Mouse (Mus musculus): ENCODE results near the gene Tet3.

The Tet3 gene

DNA sequence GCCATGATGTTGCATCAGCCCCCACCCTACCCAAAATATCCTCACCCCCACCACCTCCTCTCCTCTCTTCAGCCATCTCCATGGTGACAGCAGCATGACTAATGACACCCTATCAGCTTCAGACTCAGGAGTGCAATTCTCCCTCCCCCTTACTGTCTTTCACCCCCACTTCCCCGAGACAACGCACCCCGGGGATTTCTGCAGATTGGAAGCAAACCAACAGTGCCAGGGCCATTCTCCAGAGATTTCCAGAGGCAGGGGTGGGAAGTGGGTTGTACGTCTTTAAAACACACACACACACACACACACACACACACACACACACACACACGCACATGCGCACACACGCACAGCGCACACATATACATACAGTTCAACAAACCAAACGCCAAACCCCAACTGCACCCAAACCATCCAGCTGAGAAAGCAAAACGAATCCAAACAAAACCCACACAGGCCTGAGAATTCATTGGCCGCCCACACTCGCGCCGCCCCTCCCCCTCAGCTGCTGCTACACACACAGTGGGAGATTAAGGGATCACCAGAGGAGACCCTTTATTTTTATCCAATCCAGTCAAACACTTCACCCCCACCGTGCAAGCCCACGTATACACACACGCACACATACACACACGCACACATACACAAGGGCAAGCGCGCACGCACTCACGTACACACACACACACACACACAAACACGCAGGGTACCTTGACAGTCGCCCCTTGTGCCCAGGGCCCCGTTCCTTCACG, 18.2 kb downstream of the Tet3 start:
- DNase-seq (ENCODE audit: low read depth in 1 of 2, low spot score in 2 of 2) = no peak

DNA sequence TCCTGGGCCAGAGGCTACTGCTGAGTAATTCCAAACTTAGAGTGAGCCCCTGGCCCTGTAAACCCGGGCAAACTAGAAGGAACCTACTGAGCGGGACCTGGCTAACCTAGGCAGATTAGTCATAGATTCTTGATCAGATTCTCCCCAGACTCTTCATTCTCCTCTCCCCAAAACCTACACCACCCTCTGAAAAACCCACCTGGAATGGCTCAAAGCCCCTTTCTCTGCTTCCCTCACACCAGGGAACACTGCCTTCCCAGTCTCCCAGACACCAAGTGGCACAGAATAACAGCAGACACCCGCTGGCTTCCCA, 18.7 kb downstream of the Tet3 start:
- DNase-seq (ENCODE audit: low read depth in 1 of 2, low spot score in 2 of 2) = no peak

DNA sequence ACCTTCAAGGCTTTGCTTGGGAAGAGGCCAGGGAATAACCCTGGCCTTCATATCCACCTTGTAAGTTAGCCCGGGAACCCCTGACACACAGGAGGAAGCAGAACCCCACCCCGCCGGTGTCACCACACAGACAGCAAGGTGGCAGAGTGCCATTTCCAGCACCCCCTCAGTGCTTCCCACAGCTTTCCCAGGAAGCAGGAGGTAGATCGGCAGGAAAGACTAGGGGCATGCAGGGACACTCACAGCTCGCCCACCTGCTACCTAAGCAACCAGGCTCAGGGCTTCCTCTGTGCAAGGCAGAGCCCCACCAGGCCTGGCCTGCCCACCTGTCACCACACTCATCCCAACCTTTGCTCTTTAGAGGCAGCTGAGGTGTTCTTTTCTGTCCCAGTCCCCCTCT, 19.1 kb downstream of the Tet3 start:
- no peak for DNase-seq (ENCODE audit: low read depth in 1 of 2, low spot score in 2 of 2)

DNA sequence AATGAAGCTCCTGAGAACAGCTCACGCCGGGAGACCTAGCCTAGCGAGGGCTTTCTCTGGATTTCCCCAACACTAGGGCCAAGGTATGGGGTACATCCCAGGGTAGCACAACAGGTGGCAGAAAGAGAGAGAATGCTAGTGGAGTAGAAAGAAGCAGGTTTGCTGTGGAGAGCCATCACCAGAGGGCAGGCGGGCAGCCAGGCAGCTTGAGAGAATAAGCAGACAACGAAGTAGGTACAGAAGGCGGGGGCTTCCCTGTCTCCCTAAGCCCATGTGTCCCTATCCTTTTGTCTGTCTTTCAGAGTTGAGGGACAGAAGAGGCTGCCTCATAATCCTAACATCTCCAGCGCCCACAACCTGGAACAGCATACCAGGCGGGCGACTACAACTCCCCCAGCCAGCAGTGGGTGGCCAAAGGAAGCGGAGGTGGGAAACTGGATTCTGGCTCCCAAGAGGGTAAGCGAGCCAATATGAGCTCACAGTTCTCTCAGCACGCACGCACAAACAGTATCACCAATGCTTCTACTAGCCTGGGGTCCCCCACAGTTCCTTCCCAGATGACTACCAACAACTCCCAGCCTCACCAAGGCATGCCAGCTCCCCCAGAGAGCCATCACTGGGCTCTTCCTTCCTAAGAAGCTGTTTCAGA, 19.6 kb downstream of the Tet3 start:
- no peak for DNase-seq (ENCODE audit: low read depth in 1 of 2, low spot score in 2 of 2)

DNA sequence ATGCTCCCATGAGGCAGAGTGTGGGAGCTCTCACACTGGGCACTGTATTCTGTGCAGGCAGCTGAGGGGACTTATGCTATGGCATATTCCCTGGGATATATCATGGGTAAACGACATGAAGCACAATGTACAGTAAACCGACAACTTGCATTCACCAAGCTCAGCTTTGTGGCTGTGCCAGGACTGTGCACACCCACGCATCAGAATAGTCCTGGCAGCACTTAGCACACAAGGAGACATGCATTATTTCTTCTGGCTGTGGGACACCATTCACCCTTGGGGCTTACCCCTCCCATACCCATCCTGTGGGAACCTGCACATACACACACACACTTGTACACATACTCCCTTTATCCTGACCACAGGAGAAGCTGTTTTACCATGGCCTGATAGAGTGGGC, 20.3 kb downstream of the Tet3 start:
- DNase-seq (ENCODE audit: low read depth in 1 of 2, low spot score in 2 of 2) = no peak

DNA sequence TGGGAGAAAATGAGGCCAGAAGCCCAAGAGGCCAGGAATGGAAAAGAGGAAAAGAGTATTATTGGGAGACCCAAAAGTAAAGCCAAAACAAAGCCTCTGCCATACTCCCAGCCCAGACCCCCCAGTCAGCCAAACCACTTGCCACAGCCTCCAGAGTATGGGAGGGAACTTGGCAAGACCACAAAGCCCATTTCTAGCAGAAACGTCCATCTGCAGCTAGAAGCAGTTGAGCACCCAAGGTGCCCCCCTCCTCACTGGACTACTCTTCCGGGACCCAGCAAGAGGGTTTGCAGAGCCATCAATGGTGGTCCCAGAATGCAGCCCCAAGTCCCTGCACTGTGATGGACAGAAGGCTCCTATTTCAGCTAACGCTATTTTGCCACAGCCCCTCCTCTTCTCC, 21.1 kb downstream of the Tet3 start:
- DNase-seq (ENCODE audit: low read depth in 1 of 2, low spot score in 2 of 2) = no peak

DNA sequence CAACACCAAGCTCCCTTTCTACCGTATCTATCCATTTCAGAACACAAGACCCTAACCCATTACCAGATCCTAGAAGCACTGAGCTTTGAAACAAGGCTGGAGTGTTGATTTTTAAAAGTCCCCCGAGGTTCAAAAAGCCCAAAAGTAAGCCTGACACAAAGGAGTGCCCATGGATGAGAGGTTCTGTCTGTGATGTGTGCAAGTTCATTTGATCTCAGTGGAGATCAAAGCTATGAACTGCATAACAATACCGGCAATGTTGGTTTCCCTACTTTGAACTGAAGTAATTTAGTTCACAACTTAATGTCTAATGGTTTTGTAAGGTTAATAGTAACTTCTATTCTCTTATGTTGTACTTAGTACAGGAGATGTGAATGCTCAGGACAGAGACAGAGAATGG, 21.7 kb downstream of the Tet3 start:
- DNase-seq (ENCODE audit: low read depth in 1 of 2, low spot score in 2 of 2) = no peak

DNA sequence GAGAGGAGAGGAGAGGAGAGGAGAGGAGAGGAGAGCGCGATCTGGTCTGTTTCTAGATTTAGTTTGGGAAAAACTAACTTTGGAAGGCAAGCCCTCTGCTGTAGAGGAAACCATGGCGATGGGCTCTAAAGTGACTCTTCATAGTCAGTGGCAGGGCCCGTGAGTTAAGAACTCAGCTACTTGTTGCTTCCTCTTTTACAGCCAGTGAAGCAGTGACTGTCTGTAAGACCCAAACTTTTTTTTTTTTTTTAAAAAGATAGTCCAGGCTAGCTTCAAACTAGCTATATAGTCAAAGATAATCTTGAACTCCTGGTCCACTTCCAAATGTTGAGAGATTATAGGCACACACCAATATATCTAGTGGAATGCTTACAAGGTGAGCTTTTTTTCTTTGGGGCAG, 22.3 kb downstream of the Tet3 start:
- no peak for DNase-seq (ENCODE audit: low read depth in 1 of 2, low spot score in 2 of 2)

DNA sequence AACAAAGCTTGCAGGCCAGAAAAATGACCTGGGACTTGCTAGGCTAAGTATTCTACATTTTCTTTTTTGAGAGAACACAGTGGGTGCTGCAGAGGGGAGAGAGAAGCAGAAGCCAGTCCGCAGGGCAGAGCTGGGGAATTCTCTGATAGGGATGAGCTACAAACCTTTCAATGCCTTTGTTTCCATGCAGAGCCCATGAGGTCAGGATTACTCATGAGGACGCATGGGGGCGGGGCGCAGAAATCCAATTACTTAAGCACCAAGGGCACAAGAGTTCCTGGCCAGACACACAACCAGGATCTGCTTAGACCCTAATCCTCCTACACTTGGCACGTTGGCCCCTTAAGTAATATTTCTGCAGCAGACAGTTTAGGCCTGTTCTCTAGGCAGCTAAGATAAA, 23.7 kb downstream of the Tet3 start:
- no peak for DNase-seq (ENCODE audit: low read depth in 1 of 2, low spot score in 2 of 2)

DNA sequence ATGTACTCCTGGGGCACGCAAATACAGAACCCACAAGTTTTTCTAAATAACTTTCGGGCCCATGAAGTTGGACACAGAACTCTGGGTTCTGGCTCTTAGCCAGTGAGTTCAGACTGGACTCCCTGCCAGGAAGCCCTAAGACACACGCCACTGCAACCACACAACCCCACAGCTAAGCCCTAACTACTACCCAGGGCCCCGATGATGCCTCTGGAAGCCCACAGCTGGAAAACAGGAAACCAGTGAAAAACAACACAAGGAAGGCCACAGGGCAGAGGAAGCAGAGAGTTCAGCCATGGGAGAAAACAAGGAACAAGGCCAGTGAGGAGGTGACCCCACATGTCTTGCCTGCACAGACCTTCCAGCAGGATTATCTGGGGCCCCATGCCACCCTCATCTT, 25.3 kb downstream of the Tet3 start:
- no peak for DNase-seq (ENCODE audit: low read depth in 1 of 2, low spot score in 2 of 2)

DNA sequence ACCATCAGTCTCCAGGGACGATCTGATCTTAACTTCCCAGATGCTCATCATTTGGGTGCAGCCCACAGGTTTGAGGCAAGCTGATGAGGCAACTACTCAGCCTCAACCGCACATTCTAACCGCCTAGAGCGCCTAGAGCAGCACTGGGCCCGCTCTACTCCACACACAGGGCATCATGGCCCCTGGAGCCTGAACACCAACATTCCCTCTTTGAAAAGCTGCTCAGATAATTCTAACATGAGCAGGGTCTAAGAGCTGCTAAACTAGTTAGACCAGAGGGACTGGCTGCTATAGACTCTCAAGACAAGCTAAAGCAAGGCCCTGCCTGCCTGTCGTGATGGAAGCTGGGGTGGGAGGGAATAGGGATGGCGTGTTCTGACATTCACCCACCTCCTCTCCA, 25.9 kb downstream of the Tet3 start:
- no peak for DNase-seq (ENCODE audit: low read depth in 1 of 2, low spot score in 2 of 2)

DNA sequence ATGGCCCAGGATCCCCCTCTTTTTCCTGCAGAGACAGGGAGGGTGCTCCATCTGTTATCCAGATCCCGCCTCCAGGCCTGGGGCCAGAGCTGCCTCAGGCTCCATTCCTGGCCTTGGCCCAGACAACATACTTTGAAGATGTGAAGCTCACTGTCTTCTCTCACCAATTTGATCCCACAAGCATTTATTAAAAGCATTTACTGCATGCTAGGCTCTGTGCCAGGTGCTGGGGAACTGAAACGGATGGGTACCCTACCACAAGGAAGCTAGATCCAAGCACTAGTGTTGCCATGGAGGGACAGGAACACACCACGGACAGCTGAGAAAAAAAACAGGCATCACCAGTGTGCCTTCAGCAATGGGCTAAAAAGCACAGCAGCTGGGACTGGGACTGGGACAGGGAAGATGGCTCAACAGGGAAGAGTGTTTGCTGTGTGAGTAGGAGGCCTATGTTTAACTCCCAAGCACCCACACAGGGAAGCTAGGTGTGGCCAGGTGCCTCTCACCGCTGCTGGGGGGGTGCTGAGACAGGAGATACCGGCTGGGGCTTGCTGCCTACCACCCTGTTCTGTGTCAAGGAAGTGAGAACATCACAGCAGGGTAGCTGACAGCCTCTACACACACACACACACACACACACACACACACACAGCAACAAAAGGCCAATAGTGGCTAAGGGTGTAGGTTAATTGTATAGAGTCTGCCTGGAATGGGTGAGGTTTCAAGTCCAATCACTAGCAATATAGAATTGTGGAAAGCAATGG, 30.7 kb downstream of the Tet3 start:
- DNase-seq (ENCODE audit: low read depth in 1 of 2, low spot score in 2 of 2) = no peak

DNA sequence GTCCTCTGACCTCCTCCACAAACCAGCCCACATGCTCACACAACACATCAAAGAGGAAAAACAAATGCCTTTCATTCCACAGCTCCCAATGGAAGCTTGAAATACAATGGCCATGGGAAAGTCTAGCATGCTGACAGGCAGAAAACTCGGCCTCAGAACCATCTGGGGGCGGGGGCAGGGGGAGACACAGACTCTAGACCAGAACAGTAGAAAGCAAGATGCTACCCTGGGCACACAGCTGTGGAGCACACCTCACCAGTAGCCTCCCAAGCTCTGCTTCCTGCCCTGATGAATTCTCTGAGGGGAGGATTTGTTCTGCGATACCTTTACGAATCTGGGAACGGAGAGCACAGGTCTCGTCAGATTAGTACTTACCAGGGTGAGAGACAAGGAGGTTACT, 31.4 kb downstream of the Tet3 start:
- DNase-seq (ENCODE audit: low read depth in 1 of 2, low spot score in 2 of 2) = no peak

DNA sequence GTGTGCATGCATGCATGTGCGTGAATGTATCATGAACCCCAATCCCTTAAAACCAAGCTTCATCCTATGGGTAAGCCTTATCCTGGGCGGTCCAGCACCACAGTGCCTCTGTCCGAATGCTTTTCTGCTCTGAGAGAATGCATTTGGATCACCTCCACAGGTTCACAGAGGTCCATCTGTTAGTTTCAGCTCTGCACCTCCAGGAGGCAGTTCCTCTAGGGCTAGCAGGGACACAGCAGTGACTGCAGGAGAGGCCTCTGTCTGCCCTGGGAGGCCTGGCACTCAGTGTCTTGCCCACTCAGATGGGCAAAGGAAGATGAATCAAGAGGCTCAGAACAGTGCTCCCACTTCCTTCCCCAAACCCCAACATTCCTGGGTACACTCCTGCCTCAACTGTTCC, 32.3 kb downstream of the Tet3 start:
- no peak for DNase-seq (ENCODE audit: low read depth in 1 of 2, low spot score in 2 of 2)

DNA sequence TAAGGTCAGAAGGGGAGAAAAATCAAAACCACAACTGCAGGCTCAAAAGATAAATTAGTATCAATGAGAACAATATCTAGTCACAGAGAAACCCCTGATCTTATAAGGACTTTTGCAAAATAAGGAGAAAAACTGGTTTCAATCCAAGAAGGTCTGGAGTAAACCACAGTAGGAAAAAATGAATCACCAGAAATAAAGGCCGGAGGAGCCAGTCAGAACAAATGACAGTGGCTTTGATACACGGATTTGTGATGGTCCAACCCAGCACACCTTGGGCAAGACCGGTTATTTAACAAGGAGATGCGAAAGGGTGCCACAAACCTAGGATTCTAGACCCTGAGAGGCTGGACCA, 34.9 kb downstream of the Tet3 start:
- no peak for DNase-seq (ENCODE audit: low read depth in 1 of 2, low spot score in 2 of 2)

DNA sequence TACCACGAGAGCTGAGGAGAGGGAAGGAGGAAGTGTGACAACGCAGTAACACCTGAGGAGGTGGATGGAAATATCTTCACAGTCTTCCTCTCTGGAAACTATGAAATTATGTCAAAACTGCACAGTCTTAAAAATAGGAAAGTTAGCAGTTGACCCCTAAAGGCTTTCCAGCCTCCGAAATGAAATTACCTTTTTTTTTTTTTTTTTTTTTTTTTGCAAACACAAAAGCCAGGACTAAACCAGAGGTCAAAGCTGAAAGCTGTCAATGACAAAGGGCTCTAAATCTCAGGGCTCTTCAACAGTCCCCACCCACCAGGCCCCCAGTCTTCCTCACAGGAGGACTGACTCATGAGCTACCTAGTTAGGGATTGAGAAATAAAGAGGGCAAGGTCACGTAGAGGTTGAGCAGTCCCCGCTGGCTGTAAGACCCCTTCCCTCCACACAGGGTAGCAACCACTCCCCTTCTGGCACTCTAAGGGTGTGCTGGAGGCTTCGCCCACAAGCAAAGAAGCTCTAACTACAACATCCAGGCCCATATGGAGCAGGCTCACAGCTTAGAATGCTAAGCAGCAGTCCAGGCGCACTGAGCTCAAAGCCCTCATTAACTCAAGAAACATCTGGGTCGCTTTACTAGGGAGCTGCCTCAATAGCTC, 35.4 kb downstream of the Tet3 start:
- DNase-seq (ENCODE audit: low read depth in 1 of 2, low spot score in 2 of 2) = no peak

DNA sequence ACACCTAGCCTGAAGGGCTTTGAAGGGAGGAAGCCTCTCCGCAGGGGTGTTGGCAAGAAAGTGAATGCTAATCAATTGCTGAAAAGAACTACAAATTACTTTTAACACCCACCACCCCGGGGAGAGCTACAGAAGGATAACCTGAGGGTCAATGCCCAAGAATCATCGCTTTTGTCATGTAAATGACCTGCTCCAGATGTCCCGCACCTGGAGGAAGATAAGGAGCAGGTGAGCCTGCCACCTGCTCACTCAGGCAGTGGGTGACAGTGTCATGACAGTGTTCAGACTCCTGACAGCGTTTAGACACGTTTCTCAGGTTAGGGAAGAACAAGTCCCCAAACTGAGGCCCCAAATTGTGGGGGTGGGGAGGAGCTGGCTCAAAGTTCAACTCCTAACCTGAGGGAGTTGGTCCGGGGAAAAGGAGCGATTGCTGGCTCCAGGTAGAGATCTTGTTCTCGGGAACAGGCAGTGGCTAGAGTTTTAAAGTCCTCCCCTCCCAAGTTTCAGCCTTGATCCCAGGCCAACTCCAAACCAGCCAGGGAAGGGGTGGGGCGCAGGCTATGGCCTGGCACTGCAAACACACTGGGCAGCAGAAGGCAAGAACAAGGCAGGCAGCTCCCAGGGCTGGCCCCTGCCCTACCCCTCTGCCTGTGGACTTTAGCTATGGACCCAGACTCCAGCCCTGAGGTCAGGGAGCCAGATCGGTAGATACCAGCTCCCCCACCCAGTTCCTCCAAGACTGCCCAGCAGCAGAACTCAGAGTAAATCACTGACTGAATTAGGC, 36.8 kb downstream of the Tet3 start:
- no peak for DNase-seq (ENCODE audit: low read depth in 1 of 2, low spot score in 2 of 2)

DNA sequence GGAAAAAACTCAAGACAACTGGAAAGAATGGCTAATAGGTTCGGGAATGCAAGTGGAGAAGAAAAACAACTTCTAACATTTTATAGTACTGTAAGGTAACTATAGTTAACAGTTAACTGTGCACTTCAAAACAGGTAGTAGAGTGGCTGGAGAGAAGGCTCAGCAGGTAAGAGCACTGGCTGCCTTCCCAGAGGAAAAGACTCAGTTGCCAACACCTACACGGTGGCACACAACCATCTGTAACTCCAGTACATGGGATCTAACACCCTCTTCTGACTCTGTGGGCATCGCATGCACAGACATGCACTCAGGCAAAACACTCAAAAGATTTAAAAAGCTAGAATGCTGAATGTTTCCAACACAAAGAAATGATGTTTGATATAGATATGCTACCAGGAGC, 39.4 kb downstream of the Tet3 start:
- DNase-seq (ENCODE audit: low read depth in 1 of 2, low spot score in 2 of 2) = no peak

DNA sequence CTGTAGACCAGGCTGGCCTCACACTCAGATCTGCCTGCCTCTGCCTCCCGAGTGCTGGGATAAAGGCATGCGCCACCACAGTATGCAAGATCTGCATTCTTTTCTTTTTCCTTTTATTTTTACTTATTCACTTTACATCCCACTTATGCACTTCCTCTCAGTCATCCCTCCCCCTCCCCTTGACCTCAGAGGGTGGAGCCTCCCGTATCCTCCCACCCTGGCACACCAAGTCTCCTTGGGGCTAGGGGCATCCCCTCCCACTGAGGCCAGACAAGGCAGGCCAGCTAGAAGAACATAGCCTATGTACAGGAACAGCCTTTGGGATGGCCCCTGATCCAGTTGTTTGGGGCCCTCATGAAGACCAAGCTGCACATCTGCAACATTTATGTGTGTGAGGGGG, 41.4 kb downstream of the Tet3 start:
- no peak for DNase-seq (ENCODE audit: low read depth in 1 of 2, low spot score in 2 of 2)

DNA sequence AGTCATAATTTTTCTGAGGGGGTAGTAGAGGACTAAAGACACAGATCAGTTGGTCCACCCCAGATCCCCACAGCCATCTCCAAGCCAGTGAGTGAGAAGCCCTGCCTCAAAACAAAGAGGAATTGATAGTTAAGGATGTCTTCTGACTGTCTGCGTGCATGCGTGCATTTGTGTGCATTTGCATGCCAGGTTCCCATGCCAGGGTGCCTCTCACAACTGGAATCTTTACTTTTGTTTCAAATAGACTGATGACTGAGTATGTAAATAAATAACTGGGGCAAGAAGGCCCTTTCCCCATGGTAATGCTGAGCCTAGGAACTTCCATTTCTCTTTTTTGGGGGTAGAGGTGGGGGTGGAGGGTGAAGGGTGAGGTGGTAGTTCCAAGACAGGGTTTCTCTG, 41.8 kb downstream of the Tet3 start:
- no peak for DNase-seq (ENCODE audit: low read depth in 1 of 2, low spot score in 2 of 2)

Measured in monocyte, adult 2 months (primary cell).